Mouse (Mus musculus) kidney, adult 11 months (tissue): ENCODE data around the gene Mbl1.
A peak's percentile ranks its signal among the peaks of the same experiment; 100 is the strongest.

Source experiments
- DNase-seq: peaks from one replicate; pipeline ENCODE4 v3.0.0; 2022

The Mbl1 gene

GRCm38 (mm10) chr14:41151220-41151898, at the start of gene Mbl1:
Mbl1 (plus strand) TSS chr14:41151458.
- DNase-seq = peak; percentile 51

DNA sequence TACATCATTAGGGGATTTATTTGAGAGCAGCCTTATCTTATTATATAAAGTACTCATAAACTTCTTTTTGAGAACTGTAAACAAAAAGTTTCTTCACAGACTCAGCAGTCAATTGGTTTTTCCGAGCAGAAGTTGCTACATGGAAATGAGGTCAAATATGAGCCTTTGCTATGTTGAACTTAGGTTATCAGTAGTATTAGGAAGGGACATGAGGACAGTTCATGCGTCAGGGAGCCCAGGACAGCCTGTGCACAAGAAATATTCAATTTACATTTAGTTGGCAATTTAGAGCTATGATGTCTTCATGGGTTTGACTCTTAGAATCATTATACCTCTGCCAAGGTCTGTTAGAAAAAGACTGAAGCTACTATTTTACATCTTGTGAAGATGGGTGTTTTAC, 49.0 kb upstream of the Mbl1 start:
- DNase-seq = no peak

DNA sequence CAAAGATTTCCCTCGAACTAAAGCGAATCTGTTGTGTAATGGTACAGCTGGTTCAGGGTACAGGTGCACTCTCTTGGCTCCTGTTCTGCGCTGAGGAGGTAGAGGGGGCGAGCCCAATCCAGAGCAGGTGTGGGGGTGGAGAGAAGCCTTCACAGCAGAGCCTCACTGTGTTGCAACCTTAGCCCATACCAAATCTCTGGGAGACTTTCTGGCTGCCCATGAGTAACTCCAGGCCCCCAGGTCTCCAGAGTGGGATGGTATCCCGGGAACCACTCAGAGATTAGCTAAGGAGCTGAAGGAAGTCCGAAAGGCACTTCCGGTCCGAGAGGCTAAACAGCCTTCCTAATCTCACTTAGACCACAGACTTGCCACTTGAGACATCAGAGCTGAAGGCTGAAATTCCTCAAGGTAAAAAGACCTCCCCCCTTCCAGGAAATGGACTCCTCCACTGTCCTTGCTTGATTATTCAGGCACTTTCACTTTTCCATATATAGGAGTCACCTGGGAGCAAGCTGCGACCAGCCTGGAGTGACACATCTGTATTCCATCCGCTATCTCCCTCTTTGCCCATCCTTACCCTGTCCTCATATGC, 46.3 kb upstream of the Mbl1 start, which contains the start of gene Mat1a:
Gene Mat1a (plus strand): TSS at position 183 of the 592 bp plus-strand sequence.
- DNase-seq = no peak

DNA sequence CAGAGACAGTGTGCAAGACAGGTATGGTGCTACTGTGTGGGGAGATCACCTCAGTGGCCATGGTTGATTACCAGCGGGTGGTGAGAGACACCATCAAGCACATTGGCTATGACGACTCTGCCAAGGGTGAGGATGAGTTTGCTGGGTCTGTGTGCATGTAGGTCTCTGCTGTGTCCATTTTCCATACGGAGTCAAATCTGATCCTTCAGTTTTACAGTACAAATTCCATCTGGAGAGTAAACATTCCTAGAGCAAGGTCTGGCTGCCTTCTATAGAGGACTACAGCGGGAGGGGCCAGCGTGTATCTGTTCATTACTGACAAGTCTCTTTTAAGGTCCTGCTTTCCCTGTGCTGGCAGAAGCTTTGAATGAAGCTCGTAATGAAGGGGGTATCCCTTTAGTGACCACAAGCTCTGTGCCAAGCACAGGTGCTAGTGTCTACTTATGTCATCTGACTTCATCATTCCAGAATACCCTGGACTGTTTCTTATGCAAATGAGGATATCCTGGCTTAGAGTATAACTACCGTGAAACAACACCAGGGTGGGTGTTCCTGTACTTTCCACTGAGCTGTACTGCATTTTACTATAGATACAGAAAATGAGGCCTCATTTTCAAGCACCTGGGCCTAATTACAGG, 40.1 kb upstream of the Mbl1 start:
- no peak for DNase-seq

GRCm38 (mm10) chr14:41112944-41113343, 38.3 kb upstream of the Mbl1 start:
- DNase-seq = no peak

DNA sequence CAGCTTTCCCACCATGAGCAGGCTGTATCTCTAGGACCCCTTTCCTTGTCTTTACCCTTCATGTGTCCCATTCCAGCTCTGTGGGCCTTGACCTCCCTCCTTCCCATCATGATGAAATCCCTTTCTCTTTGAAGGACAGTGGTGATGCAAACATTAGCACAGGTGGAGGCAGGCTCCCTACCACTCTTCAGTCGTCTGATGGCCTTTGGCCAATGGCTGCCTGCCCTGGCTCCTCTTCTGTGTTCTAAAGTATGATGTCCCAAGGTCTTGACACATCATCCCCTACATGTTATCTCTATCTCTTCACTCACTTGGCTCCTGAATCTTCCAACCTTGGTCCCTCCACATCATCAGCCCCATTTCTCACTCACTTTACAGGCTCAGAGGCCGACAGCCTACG, 35.0 kb upstream of the Mbl1 start:
- no peak for DNase-seq

- no peak for DNase-seq
Observed at GRCm38 (mm10) chr14:41124683-41125082, 26.6 kb upstream of the Mbl1 start.

DNA sequence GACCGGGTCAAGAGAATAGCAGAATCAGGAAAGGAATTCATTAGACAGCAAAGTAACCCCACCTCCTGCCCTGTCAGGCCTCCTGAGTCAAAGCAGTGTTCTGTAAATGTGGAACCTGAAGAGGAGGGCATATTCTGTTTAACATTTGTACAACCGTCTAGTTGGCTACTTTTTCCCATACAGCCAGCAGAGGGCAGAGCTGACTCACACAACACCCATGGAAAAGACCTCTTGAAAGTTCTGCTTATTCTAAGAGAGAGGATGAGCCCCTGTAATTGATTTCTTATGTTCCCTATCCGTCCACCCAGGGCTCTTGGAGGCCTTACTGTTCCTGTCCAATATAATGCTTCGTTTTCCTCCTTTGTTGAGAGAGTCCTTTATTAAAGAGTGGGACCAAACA, 23.3 kb upstream of the Mbl1 start:
- DNase-seq = peak; percentile 8

DNA sequence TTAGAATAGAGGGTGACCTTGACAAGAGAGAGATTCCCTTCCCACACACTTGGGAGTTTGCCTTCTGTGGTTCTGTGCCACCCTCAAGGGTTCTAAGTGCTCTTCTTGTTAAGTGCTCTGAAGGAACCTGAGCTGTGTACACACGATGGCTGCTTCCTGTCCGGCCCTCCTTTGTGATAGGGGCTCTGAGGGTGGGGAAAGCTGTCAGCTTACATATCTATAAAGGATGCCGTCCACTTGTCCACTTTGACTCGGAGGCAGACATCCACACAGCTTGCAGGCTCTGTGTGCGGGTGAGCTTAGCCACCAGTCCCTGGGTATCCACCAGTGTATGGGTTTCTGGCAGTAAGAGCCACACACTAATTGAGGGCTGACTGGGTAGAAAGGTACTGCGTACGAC, 19.7 kb upstream of the Mbl1 start, which contains the start of gene Sftpa1:
Gene Sftpa1 (plus strand): TSS at position 243 of the 400 bp plus-strand sequence.
- DNase-seq = no peak

DNA sequence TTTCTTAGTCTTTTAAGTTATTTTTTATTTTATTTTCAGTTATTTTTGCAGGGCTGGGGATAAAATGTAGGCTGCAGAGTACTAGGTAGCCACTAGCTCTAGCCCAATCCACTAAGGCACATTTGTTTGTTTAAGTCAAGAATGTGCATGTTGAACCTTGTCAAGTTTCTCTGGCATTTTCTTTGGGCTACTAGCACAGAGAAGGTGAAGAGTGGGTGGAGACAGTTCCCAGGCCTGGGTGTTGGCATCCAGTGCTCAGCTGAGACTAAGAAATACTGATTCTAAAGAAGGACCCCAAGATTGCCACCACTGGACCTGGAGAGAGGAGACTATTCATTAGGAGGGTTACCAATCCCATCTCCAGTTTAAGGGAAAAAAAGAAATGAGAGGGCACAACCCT, 14.3 kb upstream of the Mbl1 start:
- DNase-seq = no peak

- no peak for DNase-seq
Observed at GRCm38 (mm10) chr14:41140686-41141085, 10.6 kb upstream of the Mbl1 start.

- DNase-seq = no peak
Observed at GRCm38 (mm10) chr14:41146035-41146434, 5.2 kb upstream of the Mbl1 start.

DNA sequence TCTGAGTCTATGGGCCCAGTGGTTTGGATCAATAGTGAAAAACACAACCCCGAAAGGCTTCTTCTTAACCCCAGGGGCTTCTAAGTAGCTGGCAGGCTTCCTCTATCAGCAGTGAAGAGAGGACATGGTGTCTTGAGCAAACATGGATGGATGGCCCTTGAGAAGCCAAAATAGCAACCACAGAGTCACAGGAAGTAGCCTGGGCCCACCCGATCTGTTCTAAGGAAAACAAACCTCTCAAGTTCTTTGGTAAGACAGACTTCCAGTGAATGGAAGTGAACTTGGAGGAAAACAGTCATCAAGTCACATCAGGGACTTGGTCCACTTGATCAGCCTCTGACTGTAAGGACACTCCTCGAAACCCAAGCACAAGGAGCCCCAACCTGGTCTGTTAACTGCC, 4.3 kb upstream of the Mbl1 start:
- DNase-seq = no peak

DNA sequence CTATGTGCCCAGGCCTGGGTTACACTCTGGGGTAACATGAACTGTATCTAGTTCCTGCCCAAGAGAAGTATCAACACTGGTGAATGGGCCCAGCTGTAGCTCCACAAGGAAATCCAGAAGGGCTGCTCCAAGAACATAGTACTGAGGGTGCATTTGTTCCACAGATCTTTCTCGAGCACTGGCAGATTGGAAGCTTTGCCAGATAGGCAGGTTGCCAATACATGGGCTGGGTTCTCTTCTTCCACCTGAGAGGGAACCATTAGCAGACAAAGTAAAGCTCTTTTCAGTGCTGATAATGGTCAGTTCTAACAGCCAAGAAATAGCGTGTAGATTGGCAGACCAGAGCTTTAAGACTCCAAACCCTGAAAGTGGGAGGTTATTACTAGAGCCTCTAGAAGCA, 3.9 kb upstream of the Mbl1 start:
- DNase-seq = no peak

DNA sequence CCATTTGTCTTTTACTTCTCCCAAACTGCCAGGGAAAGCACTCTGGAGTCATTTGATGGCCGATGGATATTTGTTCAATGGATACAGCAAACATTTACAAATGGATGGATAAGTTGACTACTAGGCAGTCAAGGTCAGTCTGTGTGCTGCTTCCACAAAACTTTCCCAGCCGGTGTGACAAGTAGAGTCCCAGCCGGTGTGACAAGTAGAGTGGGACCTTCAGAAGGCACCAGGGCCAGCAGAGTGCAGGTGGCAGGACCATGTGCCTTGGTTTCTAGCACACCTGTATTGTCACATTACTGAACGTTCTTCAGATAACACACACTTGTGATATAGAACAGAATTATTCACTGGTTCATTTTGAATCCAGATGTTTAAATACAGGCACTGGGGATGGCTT, 8.8 kb downstream of the Mbl1 start:
- DNase-seq = no peak

GRCm38 (mm10) chr14:41160743-41161142, 9.5 kb downstream of the Mbl1 start:
- DNase-seq = peak; percentile 79

- DNase-seq = peak; percentile 11
Observed at GRCm38 (mm10) chr14:41162663-41163062, 11.4 kb downstream of the Mbl1 start.

GRCm38 (mm10) chr14:41167278-41167677, 16.0 kb downstream of the Mbl1 start:
- DNase-seq = no peak

DNA sequence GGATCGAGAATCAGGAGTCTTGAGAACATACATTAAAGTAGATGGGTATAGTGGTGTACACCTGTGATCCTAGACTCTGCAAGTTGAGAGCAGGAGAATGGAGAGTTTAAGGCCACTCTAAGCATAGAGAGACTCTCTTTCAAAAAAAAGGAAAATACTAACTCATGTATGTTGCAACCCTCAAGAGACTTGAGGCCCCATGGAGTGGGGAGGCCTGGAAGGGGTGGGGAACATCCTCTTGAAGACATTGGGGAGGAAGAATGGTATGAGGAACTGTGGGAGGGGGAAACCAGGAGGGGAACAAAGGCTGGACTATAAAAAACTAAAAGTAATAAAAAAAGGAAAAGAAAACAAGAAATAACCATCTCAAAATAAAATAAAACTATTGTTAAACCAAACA, 17.3 kb downstream of the Mbl1 start:
- DNase-seq = no peak

GRCm38 (mm10) chr14:41170514-41170913, 19.3 kb downstream of the Mbl1 start:
- DNase-seq = no peak

DNA sequence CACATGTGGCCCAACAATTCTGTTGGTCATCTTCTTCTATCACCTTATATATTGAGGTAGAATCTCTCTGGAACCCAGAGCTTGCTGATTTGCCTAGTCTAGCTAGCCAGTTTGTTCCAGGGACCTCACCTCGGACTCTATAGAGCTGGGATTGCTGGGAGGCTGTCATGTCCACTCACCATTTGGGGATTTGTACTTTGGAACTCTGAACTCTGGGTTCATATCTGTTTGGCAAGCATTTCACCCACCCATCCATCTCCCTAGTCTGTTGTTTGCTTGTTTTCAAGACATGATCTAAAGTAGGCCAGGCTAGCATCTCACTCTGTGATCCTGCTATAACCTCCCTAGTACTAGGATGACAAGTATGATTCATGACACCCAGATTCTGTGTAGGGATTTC, 23.5 kb downstream of the Mbl1 start:
- DNase-seq = no peak

- no peak for DNase-seq
Observed at GRCm38 (mm10) chr14:41185059-41185821, 34.0 kb downstream of the Mbl1 start, which contains the start of gene Sftpd. Sftpd (minus strand) TSS chr14:41185149.

- DNase-seq = no peak
Observed at GRCm38 (mm10) chr14:41189496-41189895, 38.2 kb downstream of the Mbl1 start.
